Mouse (Mus musculus) lung, postnatal 25 days (tissue): Measurements from ENCODE around the gene Nhs.

Experiments
- DNase-seq: peaks from one replicate; pipeline ENCODE4 v3.0.0; 2022; ENCODE audit warnings: low spot score

The Nhs gene

GRCm38 (mm10) chrX:162020039-162020566, 139.4 kb downstream of the Nhs start:
- no peak for DNase-seq

- no peak for DNase-seq
Observed at GRCm38 (mm10) chrX:162017471-162017870, 142.1 kb downstream of the Nhs start.

GRCm38 (mm10) chrX:162012570-162012969, 147.0 kb downstream of the Nhs start:
- no peak for DNase-seq

GRCm38 (mm10) chrX:162009876-162010275, 149.7 kb downstream of the Nhs start:
- no peak for DNase-seq

GRCm38 (mm10) chrX:162003818-162004217, 155.7 kb downstream of the Nhs start:
- no peak for DNase-seq

GRCm38 (mm10) chrX:161998876-161999275, 160.7 kb downstream of the Nhs start:
- DNase-seq, result no peak

GRCm38 (mm10) chrX:161997170-161997795, 162.2 kb downstream of the Nhs start:
- no peak for DNase-seq

GRCm38 (mm10) chrX:161990171-161990570, 169.4 kb downstream of the Nhs start:
- DNase-seq, result no peak

GRCm38 (mm10) chrX:161984961-161985360, 174.6 kb downstream of the Nhs start:
- DNase-seq, result no peak

GRCm38 (mm10) chrX:161981399-161981798, 178.1 kb downstream of the Nhs start:
- peak; percentile 5 for DNase-seq

- DNase-seq, result no peak
Observed at GRCm38 (mm10) chrX:161979946-161980345, 179.6 kb downstream of the Nhs start.

GRCm38 (mm10) chrX:161977236-161977841, 182.2 kb downstream of the Nhs start:
- DNase-seq, result no peak

- no peak for DNase-seq
Observed at GRCm38 (mm10) chrX:161976376-161976775, 183.2 kb downstream of the Nhs start.

GRCm38 (mm10) chrX:161973572-161973971, 186.0 kb downstream of the Nhs start:
- DNase-seq, result no peak

GRCm38 (mm10) chrX:161972723-161973122, 186.8 kb downstream of the Nhs start:
- DNase-seq, result no peak

- no peak for DNase-seq
Observed at GRCm38 (mm10) chrX:161971961-161972502, 187.5 kb downstream of the Nhs start.

GRCm38 (mm10) chrX:161971131-161971530, 188.4 kb downstream of the Nhs start:
- DNase-seq, result no peak

GRCm38 (mm10) chrX:161967692-161968091, 191.8 kb downstream of the Nhs start:
- no peak for DNase-seq

- no peak for DNase-seq
Observed at GRCm38 (mm10) chrX:161963372-161963771, 196.2 kb downstream of the Nhs start.

- DNase-seq, result no peak
Observed at GRCm38 (mm10) chrX:161962855-161963254, 196.7 kb downstream of the Nhs start.

GRCm38 (mm10) chrX:161961756-161962155, 197.8 kb downstream of the Nhs start:
- no peak for DNase-seq

- DNase-seq, result peak; percentile 16
Observed at GRCm38 (mm10) chrX:161961176-161961575, 198.4 kb downstream of the Nhs start.

GRCm38 (mm10) chrX:161952356-161952755, 207.2 kb downstream of the Nhs start:
- no peak for DNase-seq
